Mouse (Mus musculus): ENCODE data around the gene Ltbp3.
A peak's percentile ranks its signal among the peaks of the same experiment; 100 is the strongest.

The Ltbp3 gene

GRCm38 (mm10) chr19:5724549-5724941 lies 16.2 kb upstream of the Ltbp3 start:
- DNase-seq: no peak

GRCm38 (mm10) chr19:5725029-5725707 lies 15.5 kb upstream of the Ltbp3 start:
- DNase-seq: no peak

- peak; percentile 75 to 77 for DNase-seq
Observed at GRCm38 (mm10) chr19:5725767-5726515, 14.8 kb upstream of the Ltbp3 start, which contains the start of gene Ehbp1l1. Ehbp1l1 (minus strand) TSS chr19:5726317.

- no peak for DNase-seq
Observed at GRCm38 (mm10) chr19:5726961-5727578, 13.6 kb upstream of the Ltbp3 start.

DNA sequence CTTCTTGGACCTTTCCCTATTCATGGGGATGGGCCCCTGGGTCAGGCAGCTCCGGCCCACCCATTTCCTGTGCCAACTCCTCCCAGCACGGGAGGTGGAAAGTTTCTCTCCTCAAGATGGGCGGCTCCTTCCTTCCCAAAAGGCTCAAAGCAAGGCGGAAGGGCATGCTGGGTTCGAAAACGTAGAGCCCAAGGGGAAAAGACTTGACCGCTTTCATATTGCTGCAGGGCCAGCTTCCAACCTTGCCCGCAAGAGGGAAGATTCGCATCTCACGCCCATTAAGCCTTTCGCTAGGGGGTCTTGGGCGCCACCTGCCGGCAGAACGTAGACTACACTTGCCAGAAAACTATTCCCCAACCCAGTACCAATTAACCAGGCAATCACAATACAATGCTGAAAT lies 13.0 kb upstream of the Ltbp3 start:
- peak; percentile 82 to 89 for DNase-seq

GRCm38 (mm10) chr19:5728631-5729443 lies 11.9 kb upstream of the Ltbp3 start:
- peak in 1 of 2 experiments; percentile 57 for DNase-seq

GRCm38 (mm10) chr19:5729444-5729815 lies 11.3 kb upstream of the Ltbp3 start, which contains the start of gene Fam89b:
Fam89b (minus strand) TSS chr19:5729653.
- peak; percentile 86 to 87 for DNase-seq

DNA sequence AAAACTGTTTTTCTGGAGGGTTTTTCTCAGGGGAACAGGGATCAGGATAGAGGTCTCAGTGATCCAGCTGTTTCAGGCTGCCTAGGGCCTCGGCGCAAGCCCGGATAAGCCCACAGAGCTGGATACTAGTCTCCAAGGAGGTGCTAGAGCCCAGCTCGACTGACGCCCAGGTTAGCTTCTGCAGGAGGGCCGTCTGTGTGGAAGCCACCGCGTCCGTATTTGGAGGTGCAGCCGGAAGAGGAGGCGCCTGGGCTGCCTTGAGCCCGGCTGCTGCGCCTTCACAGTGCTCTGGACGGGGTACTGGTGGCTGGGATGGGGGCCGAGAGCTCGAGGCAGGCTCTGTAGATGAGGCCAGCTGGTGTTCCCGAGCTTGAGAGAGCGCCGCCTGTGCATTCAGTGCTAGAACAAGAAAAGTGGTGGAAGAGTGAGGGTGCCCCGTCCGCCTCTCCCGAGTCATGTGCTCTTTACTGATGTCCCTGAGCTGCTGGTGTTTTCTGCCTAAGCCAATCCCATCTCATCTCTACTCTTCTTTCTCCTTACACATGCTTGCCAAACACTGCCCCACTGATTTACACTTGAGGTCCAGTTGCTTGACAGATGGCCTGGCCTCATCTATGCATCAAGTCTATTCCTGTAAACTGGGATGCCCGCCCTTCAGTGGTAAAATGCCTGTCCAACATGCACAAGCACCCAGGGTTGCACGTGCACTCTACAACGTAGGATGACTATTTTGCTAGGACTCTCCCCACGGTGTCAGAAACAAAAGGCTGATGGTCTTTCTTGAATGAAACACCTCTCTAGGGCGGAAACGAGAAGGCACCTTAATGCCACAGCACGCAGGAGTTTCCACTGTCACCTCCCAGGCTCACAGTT lies 10.2 kb upstream of the Ltbp3 start:
- peak; percentile 48 to 52 for DNase-seq

- DNase-seq: peak; percentile 82 to 87
Observed at GRCm38 (mm10) chr19:5731264-5731978, 9.3 kb upstream of the Ltbp3 start.

GRCm38 (mm10) chr19:5734325-5734724 lies 6.4 kb upstream of the Ltbp3 start:
- DNase-seq: no peak

- DNase-seq: no peak
Observed at GRCm38 (mm10) chr19:5739446-5739845, 1.3 kb upstream of the Ltbp3 start.

- no peak for DNase-seq
Observed at GRCm38 (mm10) chr19:5741641-5742240, 1.0 kb downstream of the Ltbp3 start.

DNA sequence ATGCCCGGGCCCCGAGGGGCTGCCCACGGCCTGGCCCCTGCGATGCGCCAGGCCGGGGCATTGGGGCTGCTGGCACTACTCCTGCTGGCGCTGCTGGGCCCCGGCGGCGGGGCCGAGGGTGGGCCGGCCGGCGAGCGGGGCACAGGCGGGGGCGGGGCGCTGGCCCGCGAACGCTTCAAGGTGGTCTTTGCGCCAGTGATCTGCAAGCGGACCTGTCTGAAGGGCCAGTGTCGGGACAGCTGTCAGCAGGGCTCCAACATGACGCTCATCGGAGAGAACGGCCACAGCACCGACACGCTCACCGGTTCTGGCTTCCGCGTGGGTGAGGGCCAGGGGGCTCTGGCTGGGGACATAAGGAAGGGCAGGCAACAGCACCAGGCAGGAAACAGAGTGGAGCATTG lies 1.5 kb downstream of the Ltbp3 start:
- no peak for DNase-seq

GRCm38 (mm10) chr19:5743576-5743975 lies 2.9 kb downstream of the Ltbp3 start:
- no peak for DNase-seq

DNA sequence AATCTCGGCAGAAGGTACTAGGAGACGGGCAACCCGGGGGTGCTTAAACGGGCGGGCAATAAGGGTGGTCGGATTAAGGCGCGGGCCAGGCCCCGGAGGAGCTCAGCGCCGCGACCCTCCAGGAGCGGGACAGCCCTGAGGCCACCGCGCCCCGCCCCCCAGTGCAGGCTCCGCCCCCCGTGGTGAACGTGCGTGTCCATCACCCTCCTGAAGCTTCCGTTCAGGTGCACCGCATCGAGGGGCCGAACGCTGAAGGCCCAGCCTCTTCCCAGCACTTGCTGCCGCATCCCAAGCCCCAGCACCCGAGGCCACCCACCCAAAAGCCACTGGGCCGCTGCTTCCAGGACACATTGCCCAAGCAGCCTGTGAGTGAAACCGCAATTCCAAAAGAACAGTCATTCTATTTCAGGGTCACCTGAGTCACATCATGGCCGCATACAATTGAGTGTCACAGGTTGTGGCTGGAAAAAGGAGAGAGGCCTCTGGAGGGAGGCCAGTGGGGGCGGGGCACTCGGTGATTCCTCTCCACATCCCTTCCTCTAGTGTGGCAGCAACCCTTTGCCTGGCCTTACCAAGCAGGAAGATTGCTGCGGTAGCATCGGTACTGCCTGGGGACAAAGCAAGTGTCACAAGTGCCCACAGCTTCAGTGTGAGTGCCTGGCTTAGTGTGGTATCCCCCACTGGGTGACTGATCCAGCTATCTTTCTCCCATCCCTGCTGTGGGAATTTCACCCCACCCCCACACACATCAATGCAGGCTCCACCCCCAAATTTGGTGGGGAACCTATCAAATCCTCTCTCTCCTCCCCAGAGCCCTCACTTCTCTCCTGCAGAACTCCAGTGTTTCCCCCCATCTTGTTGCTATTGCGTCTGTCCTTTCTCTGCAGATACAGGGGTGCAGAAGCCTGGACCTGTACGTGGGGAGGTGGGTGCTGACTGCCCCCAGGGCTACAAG lies 5.3 kb downstream of the Ltbp3 start:
- no peak for DNase-seq

DNA sequence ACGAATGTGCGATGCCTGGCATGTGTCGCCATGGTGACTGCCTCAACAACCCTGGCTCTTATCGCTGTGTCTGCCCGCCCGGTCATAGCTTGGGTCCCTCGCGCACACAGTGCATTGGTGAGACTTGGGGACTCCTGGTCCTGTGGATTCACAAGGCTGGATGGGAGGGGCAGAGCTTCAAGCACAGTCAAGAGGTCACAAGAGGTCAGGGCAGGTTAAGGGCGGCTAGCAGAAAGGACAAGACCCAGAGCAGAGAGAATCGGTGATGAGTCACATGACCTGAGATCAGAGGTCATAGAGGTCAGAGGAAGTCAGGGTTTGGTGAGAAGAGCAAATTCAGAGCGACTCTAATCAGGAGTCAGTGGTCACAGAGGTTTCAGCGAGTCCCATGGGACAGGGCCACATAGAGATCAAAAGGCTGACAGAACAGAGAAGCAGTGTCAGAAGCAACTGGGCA lies 6.2 kb downstream of the Ltbp3 start:
- no peak for DNase-seq

GRCm38 (mm10) chr19:5749476-5749875 lies 8.8 kb downstream of the Ltbp3 start:
- no peak for DNase-seq

DNA sequence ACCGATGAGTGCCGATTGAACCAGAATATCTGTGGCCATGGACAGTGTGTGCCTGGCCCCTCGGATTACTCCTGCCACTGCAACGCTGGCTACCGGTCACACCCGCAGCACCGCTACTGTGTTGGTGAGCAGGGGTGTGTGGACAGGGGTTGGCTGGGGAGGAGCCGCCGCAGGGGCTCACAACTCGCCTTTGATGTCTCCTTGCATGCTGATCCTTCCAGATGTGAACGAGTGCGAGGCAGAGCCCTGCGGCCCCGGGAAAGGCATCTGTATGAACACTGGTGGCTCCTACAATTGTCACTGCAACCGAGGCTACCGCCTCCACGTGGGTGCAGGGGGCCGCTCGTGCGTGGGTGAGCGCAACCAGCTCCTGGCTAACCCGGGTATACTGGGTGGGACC lies 10.2 kb downstream of the Ltbp3 start:
- DNase-seq: no peak

DNA sequence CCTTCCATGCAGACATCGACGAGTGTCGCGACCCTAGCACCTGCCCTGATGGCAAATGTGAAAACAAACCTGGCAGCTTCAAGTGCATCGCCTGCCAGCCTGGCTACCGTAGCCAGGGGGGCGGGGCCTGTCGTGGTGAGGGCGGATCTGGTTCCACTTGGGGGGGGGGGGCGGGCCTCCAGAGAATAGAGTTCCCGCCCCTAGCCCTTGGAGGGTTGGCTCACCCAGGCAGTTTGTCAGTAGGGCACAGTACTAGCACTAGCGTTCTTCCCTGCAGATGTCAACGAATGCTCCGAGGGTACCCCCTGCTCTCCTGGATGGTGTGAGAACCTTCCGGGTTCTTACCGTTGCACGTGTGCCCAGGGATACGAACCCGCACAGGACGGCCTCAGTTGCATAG lies 11.0 kb downstream of the Ltbp3 start:
- peak in 1 of 2 experiments; percentile 37 for DNase-seq
